Mouse (Mus musculus): Measurements from ENCODE around the gene Mrps27. TPM values are rescaled to one million over a fixed set of nuclear protein-coding genes. Genes with fewer than 3 reads are reported as not detected.

The Mrps27 gene
- total RNA-seq (2014; rRNA removed; ENCODE audit: low replicate concordance), result 54.2 and 55.3 TPM in 2 replicates
- 70.8 TPM in 2 replicates for polyA plus RNA-seq (2015; fragmentation: Nextera tagmentation; extraction: Ambion mirVana)

- peak within 1 kb of the TSS; percentile 99 for H3K4me3 ChIP-seq (ENCODE audit: low read depth, low read length)
- DNase-seq (ENCODE audit: low spot score) (peak; percentile 95), ATAC-seq (ENCODE audit: insufficient read depth, low read depth) (peak; percentile 93)
- peak within 1 kb of the TSS; percentile 92 for H3K9ac ChIP-seq (replicated peaks; ENCODE audit: low read depth, low read length)
- WGBS, result 3% methylated on average over 39 of the region's 39 CpGs
- peaks cover 30% of the 10 kb centered on the region for H3K4me1 ChIP-seq (ENCODE audit: control insufficient read depth, insufficient read depth)
- H3K27ac ChIP-seq (ENCODE audit: low read depth), result peak within 1 kb of the TSS; percentile 91
- no peaks in the 10 kb centered on the region for H3K27me3 ChIP-seq (ENCODE audit: control insufficient read depth, insufficient read depth, low read length)
- peaks cover 39% of the 10 kb centered on the region for H3K36me3 ChIP-seq (replicated peaks; ENCODE audit: control insufficient read depth, insufficient read depth, low read length)
- peak within 1 kb of the TSS; percentile 89 for H3K4me2 ChIP-seq (ENCODE audit: low read depth, low read length)
- peak; percentile 98 for TF ChIP-seq EP300 (IDR thresholded peaks at IDR 0.05; ENCODE audit: low read depth)
- TF ChIP-seq CTCF (IDR thresholded peaks at IDR 0.05; ENCODE audit: low read depth), result no peak
- no peaks in the 10 kb centered on the region for H3K9me3 ChIP-seq (replicated peaks; ENCODE audit: control insufficient read depth, low read length)
Measured at GRCm38 (mm10) chr13:99344599-99345575, at the start of gene Mrps27, which contains the start of gene Ptcd2. Mrps27 (plus strand) TSS chr13:99344786. Ptcd2 (minus strand) TSS chr13:99344705.

GRCm38 (mm10) chr13:99299921-99300320, 44.7 kb upstream of the Mrps27 start:
- Histone ChIP-seq H3K36me3 (replicated peaks; ENCODE audit: control insufficient read depth, insufficient read depth, low read length) (no peaks in the 10 kb centered on the region), H3K27me3 (ENCODE audit: control insufficient read depth, insufficient read depth, low read length) (no peaks in the 10 kb centered on the region), H3K4me2 (ENCODE audit: low read depth, low read length) (no peak overlapping the region), H3K9ac (replicated peaks; ENCODE audit: low read depth, low read length) (no peak overlapping the region), H3K9me3 (replicated peaks; ENCODE audit: control insufficient read depth, low read length) (no peaks in the 10 kb centered on the region), H3K4me3 (ENCODE audit: low read depth, low read length) (no peak overlapping the region), H3K27ac (ENCODE audit: low read depth) (no peak overlapping the region), H3K4me1 (ENCODE audit: control insufficient read depth, insufficient read depth) (peaks cover 17% of the 10 kb centered on the region)
- no peak for ATAC-seq (ENCODE audit: insufficient read depth, low read depth)
- DNase-seq (ENCODE audit: low spot score), result no peak
- WGBS, result 56% methylated on average over 5 of the region's 5 CpGs
- TF ChIP-seq EP300 (IDR thresholded peaks at IDR 0.05; ENCODE audit: low read depth) (no peak), CTCF (IDR thresholded peaks at IDR 0.05; ENCODE audit: low read depth) (no peak)

DNA sequence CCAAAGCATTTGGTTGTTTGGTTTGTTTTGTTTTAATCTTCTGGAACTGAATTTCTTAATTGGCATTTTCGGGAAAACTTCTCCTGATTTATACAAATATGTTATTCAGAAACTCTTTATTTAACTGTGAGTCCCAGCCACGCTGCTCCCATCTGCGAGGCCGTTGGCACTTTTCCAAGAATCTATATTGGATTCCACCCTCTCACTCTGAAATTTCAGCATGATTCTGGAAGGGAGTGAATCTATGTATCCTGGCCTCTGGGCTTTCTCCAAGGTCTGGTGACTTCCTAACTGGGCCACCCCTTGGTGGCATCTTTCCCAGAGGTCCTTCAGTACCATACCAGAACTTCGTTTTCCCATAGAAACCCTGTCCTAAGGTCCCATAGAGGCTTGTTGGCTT, 40.7 kb upstream of the Mrps27 start:
- H3K27ac ChIP-seq (ENCODE audit: low read depth), result no peak overlapping the region
- H3K4me3 ChIP-seq (ENCODE audit: low read depth, low read length), result no peak overlapping the region
- WGBS, result 28% methylated on average over 5 of the region's 5 CpGs
- H3K27me3 ChIP-seq (ENCODE audit: control insufficient read depth, insufficient read depth, low read length), result no peaks in the 10 kb centered on the region
- DNase-seq (ENCODE audit: low spot score) (no peak), ATAC-seq (ENCODE audit: insufficient read depth, low read depth) (no peak)
- H3K9me3 ChIP-seq (replicated peaks; ENCODE audit: control insufficient read depth, low read length), result no peaks in the 10 kb centered on the region
- no peak for TF ChIP-seq CTCF (IDR thresholded peaks at IDR 0.05; ENCODE audit: low read depth)
- no peak for TF ChIP-seq EP300 (IDR thresholded peaks at IDR 0.05; ENCODE audit: low read depth)
- no peaks in the 10 kb centered on the region for H3K36me3 ChIP-seq (replicated peaks; ENCODE audit: control insufficient read depth, insufficient read depth, low read length)
- H3K4me1 ChIP-seq (ENCODE audit: control insufficient read depth, insufficient read depth), result peaks cover 32% of the 10 kb centered on the region
- no peak overlapping the region for H3K4me2 ChIP-seq (ENCODE audit: low read depth, low read length)
- no peak overlapping the region for H3K9ac ChIP-seq (replicated peaks; ENCODE audit: low read depth, low read length)

DNA sequence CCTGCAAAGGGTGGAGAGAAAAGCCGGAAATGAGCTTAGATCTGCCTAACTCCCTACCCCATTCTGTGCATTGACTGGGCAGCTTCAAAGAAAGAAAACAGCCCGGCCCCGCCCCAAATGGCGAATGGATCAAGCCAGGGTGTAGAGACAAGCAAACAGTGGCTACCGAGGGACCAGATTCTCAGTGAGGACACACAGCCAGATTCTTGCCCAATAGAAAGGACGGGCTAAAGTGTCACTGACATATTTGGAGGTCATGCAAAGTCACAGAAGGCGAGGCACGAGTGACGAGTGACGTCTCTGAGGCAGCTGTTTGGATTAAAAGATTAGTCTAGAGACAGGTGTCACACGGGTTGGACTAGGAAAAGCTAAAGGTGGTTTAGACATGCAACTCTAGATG, 40.2 kb upstream of the Mrps27 start:
- ATAC-seq (ENCODE audit: insufficient read depth, low read depth) (no peak), DNase-seq (ENCODE audit: low spot score) (no peak)
- Histone ChIP-seq H3K4me2 (ENCODE audit: low read depth, low read length) (no peak overlapping the region), H3K27me3 (ENCODE audit: control insufficient read depth, insufficient read depth, low read length) (no peaks in the 10 kb centered on the region), H3K27ac (ENCODE audit: low read depth) (no peak overlapping the region; the same call in 1 of the 2 replicates), H3K4me3 (ENCODE audit: low read depth, low read length) (no peak overlapping the region), H3K4me1 (ENCODE audit: control insufficient read depth, insufficient read depth) (peaks cover 36% of the 10 kb centered on the region), H3K36me3 (replicated peaks; ENCODE audit: control insufficient read depth, insufficient read depth, low read length) (no peaks in the 10 kb centered on the region), H3K9me3 (replicated peaks; ENCODE audit: control insufficient read depth, low read length) (no peaks in the 10 kb centered on the region), H3K9ac (replicated peaks; ENCODE audit: low read depth, low read length) (no peak overlapping the region)
- 55% methylated on average over 11 of the region's 11 CpGs for WGBS
- TF ChIP-seq EP300 (IDR thresholded peaks at IDR 0.05; ENCODE audit: low read depth) (no peak), CTCF (IDR thresholded peaks at IDR 0.05; ENCODE audit: low read depth) (no peak)

- DNase-seq (ENCODE audit: low spot score), result no peak
- no peak for ATAC-seq (ENCODE audit: insufficient read depth, low read depth)
Measured at GRCm38 (mm10) chr13:99305186-99305585, 39.4 kb upstream of the Mrps27 start.

More at GRCm38 (mm10) chr13:99305186-99305585, 39.4 kb upstream of the Mrps27 start:
- no peak for TF ChIP-seq EP300 (IDR thresholded peaks at IDR 0.05; ENCODE audit: low read depth)
- TF ChIP-seq CTCF (IDR thresholded peaks at IDR 0.05; ENCODE audit: low read depth), result no peak
- Histone ChIP-seq H3K4me3 (ENCODE audit: low read depth, low read length) (no peak overlapping the region), H3K9ac (replicated peaks; ENCODE audit: low read depth, low read length) (no peak overlapping the region), H3K27me3 (ENCODE audit: control insufficient read depth, insufficient read depth, low read length) (no peaks in the 10 kb centered on the region), H3K36me3 (replicated peaks; ENCODE audit: control insufficient read depth, insufficient read depth, low read length) (no peaks in the 10 kb centered on the region), H3K4me1 (ENCODE audit: control insufficient read depth, insufficient read depth) (peaks cover 31% of the 10 kb centered on the region), H3K9me3 (replicated peaks; ENCODE audit: control insufficient read depth, low read length) (no peaks in the 10 kb centered on the region), H3K4me2 (ENCODE audit: low read depth, low read length) (no peak overlapping the region), H3K27ac (ENCODE audit: low read depth) (no peak overlapping the region; the same call in 1 of the 2 replicates)
- 55% methylated on average over 1 of the region's 1 CpGs for WGBS

Data from heart, postnatal 0 days (tissue).